Mouse (Mus musculus): ENCODE measurements around the gene Taf15.

- TF ChIP-seq GATA1 (IDR thresholded peaks at IDR 0.05; ENCODE audit: low read length) (no peak), TAL1 (IDR thresholded peaks at IDR 0.05; ENCODE audit: low read length) (no peak)
These were observed 45.9 kb upstream of the Taf15 start for GRCm38 (mm10) chr11:83426964-83427363.
